Mouse (Mus musculus) lung, adult 18-20 months (tissue): ENCODE measurements around the gene Sfi1.
"Not testable (repeated sequence)": the region's sequence is repeated elsewhere in the genome, so short reads cannot be mapped to it uniquely, and the experiment has no call there.

ENCODE experiments used
- DNase-seq, 2 experiments: peaks; one replicate each; pipeline ENCODE4 v3.0.0; 2022; ENCODE audit warnings: mixed read lengths in 2 of 2

Sfi1 gene

DNA sequence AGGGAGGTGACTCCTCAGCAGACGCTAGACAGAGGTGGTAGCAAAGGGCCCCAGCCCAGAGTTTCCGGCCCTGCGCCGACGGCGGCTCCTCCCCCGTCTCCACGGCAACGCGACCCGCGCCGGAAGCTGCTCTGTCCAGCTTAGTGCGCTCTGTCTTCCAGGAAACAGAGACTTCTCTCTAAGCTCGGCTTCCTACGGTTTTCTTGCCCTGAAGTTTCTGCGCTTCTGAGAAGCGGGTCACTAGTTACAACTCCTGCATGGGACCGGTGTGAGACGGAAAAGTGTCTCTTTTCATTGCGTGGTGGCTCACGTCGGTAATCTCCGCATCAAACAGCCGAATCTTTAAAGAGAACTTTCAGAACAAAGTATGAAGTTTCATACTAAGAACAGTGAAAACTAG, at the start of gene Sfi1:
Gene Sfi1, minus strand, starts transcription at position 101 of the 400 bp plus-strand sequence.
- DNase-seq = no peak

DNA sequence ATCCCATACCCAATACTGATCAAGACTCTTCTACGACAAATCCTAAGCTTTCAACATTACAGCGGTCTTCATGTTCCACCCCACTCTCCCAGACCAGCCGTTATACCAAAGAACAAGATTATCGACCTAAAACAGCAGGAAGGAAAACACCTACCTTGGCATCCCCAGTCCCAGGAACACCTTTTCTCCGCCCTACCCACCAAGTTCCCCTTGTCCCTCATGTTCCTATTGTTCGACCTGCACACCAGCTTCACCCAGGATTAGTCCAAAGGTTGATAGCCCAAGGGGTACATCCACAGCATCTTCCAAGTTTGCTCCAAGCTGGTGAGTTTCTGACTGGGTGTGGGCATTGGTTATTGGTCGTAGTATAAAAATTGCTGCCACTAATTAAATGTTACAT, 49.1 kb upstream of the Sfi1 start:
- DNase-seq = no peak

DNA sequence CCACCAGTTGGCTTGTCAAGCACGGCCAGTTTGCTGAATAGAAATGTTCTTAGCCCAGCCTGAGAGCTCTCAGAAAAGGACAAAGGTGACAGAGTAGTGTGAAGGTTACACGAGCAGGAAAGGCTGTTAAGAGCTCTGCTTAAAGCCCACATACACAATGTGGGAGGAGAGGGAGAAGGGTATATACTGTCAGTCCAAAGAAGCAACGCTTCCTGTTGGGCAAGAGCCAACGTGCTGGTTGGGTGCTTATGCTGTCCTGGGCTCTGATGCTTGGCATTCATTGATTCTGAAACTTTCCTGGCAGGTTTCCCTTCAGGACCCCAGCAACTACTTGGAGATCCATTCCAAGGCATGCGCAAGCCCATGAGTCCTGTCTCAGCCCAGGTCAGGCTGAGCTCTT, 42.0 kb upstream of the Sfi1 start:
- no peak for DNase-seq

DNA sequence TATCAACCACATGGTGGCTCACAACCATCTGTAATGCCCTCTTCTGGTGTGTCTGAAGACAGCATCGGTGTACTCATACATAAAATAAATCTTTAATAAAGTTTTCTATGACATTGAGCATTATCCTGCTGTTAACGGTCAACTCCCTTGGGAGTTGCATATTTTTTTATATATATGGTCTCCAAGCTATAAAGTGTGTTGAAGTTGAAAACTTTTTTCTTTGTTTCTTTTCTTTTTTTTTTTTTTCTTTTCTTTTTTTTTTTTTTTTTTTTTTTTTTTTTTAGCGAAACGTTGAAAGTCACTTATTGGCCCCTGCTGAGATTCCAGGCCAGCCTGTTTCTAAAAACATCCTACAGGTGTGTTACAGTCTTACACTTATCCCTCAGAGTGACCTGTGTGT, 40.4 kb upstream of the Sfi1 start:
- no peak for DNase-seq

DNA sequence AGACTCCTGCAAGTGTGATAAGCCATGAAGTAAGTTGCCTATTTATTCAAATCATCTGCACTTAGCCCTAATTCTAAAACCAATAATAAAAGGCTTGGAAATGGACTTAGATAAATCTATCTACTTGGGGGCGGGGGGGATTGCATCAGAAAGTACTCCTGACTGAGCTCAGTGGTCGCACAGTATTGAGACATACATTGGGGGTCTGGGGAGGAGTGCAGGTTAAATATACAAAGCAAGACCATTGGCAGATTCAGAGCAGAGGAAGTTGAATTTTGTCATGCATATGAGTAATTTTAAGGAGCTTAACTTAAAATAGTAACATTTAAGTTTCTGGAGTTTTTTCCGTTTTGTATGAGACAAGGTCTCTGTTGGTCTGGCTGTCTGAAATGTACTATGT, 39.0 kb upstream of the Sfi1 start:
- DNase-seq = no peak

- no peak for DNase-seq
These were observed 33.9 kb upstream of the Sfi1 start for GRCm38 (mm10) chr11:3227113-3227512.

DNA sequence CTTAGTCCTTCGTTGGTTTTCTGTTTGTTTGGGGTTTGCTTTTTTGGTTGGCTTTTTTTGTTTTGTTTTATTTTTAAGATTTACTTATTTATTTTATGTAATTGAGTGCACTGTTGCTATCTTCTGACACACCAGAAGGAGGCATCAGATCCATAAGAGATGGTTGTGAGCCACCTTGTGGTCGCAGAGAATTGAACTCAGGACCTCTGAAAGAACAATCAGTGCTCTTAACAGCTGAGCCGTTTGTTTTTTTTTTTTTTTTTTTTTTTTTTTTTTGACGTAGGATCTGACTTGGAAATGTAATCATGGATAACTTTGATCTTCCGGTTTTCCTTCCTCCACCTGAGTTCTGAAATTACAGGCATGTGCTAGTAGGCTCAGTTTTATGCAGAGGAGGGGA, 29.8 kb upstream of the Sfi1 start:
- DNase-seq = no peak

- no peak for DNase-seq
These were observed 19.3 kb upstream of the Sfi1 start for GRCm38 (mm10) chr11:3212526-3212925.

DNA sequence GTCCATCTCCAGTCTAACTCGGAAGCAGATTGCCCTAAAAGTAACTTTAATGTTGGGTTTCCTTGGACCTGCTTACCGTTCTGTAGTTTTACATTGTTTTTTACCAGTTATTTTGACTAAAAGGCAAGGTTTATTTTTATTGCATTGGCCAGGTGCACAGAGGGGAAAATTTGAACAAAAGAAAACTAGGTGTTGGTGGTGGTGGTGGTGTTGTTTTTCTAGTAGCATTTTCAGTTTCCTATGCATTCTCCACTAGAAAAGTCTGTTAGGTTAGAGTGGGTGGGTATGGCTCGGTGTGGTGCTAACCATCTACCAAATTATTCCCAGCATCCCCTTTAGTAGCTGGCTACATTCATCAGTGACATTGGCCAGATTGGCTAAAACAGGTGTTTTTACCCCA, 13.5 kb upstream of the Sfi1 start:
- no peak for DNase-seq

DNA sequence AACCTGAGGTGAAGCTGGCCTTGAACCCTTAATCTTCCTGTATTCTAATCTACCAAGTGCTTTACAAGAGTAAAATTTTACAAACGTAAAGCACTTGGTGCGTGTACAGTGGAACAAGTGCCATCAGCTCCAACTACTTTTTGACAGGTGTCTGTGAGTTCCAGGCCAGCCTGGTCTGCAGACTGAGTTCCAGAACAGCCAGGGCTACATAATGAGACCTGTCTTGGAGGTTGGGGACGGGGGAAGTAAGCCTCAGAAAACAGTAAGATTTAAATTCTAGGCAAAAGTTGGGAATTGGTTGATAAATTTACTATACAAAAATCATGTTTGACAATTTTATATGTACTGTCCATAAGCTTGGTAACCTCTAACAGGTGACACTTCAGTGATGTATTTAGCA, 11.9 kb upstream of the Sfi1 start:
- no peak for DNase-seq

DNA sequence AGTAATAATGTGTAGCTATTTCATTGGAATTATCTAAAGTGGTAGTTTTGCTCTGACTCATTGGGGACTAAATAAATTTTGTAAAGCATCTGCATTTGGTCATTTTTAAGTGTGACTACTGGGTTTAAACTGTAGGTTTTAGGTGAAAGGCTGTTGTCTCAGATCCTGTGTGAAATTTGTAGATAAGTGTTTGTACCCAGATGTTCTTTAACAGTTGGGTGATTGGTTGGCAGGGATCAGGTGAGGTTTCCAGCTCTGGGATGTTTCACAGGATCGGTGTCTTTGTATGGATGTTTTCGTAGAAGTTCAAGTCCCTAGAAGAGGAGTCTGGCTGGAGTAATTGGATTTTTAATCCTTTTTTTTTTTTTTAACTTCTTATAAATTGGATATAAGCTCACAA, 10.5 kb upstream of the Sfi1 start:
- DNase-seq = no peak

DNA sequence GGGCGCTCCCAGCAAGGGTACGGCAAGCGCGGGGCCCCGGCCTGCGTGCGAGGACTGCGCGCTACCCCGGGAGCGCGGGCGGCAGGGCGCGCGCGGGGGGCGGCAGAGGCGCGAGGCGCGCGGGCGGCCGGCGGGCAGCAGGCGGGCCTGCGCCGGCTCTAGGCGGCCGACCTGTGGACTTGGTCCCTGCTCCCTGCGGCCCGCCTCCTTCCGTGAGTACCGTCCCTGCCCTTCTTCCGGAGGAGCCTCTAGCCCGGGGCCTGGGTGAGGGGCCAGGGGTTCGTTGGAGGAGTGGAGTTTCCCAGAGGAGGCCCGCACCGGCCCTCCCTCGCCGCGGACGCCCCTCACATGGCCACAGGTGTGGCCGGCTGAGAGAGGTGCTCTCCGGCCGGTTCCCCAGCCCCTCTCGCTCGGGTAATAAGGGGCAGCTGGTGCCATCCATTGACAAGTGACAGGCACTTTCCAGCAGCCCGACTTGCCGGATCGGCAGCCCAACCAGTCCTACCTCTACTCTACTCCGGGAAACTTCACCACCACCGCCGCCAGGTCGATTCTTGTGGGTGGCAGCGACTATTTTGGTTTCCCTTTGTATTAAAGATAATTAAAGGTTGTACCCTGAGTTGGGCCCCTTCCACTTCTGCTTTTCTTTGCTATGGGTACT, 9.6 kb upstream of the Sfi1 start:
- peak; percentile 48 to 57 for DNase-seq

GRCm38 (mm10) chr11:3202231-3202701, 9.0 kb upstream of the Sfi1 start, which contains the start of gene Eif4enif1:
Gene Eif4enif1, plus strand, starts transcription at chr11:3202392.
- DNase-seq = peak; percentile 88 to 91

- DNase-seq = no peak
These were observed 8.3 kb upstream of the Sfi1 start for GRCm38 (mm10) chr11:3201326-3202230.

DNA sequence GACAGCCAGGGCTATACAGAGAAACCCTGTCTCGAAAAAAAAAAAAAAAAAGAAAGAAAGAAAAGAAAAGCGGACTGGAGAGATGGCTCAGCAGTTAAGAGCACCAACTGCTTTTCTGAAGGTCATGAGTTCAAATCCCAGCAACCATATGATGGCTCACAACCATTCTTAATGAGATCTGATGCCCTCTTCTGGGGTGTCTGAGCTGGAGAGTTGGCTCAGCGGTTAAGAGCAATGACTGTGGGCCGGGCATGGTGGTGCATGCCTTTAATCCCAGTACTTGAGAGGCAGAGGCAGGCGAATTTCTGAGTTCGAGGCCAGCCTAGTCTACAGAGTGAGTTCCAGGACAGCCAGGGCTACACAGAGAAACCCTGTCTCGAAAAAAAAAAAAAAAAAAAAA, 7.4 kb upstream of the Sfi1 start:
- DNase-seq = not testable (repeated sequence)

DNA sequence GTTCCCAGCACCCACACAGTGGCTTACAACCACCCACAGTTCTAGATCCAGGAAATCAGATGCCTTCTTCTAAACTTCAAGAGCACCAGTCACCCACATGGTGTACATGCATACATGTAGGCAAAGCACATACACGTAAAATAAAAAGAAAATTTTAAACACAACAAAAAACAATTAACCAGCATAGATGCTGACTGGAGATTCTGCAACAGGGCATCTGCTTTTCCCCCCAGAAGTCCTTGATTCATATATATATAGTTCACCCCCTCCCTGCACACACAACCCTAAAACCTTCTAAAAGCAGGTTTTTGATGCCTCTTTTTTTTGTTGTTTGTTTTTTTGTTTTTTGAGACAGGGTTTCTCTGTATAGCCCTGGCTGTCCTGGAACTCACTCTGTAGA, 10.6 kb downstream of the Sfi1 start:
- not testable (repeated sequence) for DNase-seq

- not testable (repeated sequence) for DNase-seq
These were observed 11.3 kb downstream of the Sfi1 start for GRCm38 (mm10) chr11:3181971-3182370.

GRCm38 (mm10) chr11:3181250-3181649, 12.0 kb downstream of the Sfi1 start:
- DNase-seq = peak; percentile 58 to 79

- DNase-seq = not testable (repeated sequence)
These were observed 12.6 kb downstream of the Sfi1 start for GRCm38 (mm10) chr11:3180510-3181160.

DNA sequence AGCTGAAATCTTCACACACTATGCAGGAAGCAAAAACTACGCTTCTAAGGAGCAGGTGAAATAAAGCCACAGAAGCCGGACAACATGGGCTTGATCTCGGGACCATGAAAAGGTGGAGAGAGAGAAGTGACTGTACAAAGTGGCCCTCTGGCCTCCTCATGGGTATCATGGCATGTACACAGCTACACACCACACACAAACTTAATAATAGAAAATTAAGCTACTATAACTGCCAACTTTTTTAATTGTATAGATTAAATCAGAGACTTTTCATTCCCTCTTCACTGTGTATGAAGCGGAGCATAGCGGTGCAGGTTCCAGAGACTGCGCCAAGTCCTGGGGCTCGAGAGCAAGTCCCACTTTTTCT, 13.6 kb downstream of the Sfi1 start:
- peak in 1 of 2 experiments; percentile 47 for DNase-seq

DNA sequence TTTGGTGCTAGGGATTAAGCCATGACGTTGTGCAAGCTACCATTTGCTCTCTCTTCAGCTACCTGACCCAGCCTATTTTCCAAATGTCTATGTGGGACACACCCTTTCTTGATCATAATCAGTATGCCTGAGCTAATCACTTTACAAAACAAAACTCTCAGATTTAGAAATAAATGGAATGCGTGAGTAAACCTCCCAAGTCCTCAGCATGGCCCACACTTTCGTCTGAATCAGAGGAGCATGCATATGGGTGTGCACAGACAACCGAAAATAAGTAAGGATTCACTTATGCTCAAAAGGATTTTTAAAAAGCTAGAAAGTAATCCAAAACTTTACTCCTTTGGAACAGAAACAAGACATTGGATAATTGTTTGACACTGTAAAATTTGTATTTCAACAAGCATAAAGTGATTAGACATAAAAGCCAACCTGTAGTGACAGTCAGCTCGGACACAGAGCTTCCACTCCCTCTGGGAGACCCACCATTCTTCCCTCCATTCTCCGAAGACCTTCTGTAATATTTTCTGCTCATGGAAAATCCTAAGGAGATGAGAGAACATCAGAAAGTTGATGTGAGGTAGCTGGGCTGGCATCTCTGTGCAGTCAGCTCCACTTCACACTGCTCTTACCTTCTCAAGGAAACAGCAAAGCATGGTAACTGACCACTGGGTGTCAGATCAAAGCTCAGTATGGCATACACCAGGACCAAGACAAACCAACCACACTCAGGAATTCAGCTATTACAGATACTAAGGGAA, 14.1 kb downstream of the Sfi1 start:
- DNase-seq = peak in 1 of 2 experiments; percentile 52

DNA sequence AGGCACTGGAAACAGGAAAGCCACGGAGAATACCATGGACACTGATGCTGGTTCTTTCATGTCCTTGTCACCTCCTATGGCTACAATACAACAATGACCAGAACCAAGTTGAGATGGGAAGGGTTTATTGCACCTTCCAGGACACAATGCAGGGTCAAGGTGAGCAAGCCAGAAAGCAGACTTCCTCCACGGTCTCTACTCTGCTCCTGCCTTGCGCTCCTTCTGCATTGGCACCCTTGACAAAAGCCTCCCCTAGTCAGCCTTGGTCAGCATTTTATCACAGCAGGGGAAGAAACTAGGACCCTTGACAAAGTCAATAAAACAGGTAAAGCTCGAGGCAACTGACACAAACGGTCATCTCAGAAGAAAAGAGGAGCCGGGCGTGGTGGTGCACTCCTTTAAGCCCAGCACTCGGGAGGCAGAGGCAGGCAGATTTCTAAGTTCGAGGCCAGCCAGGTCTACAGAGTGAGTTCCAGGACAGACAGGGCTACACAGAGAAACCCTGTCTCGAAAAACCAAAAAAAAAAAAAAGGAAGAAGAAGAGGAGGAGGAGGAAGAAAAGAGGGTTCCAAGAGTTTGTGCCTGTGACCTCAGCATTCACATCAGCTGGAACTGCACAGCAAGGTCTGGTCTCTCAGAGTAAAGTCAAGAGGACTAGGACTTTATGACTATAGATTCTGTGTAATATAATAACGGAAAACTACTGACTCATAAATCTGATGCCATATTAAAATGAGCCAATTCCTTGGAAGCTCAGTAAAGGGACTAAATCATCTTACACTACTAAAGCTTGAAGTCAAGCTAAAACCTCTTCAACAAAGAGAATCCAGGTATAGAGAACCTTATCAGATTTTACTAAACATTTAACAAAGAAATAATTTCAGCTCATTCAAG, 19.6 kb downstream of the Sfi1 start:
- peak; percentile 53 to 76 for DNase-seq
